Mouse (Mus musculus) kidney, embryonic 16.5 days (tissue): ENCODE results near the gene Hist2h2ac. TPM values are rescaled to one million over a fixed set of nuclear protein-coding genes. Genes with fewer than 3 reads are reported as not detected.
"Not testable (repeated sequence)": the region's sequence is repeated elsewhere in the genome, so short reads cannot be mapped to it uniquely, and the experiment has no call there.

Source experiments
- ATAC-seq: fragments of 200-750 bp; cut with Nextera tagmentation; 2 replicates; pipeline ENCODE4 v1.8.0; 2017; ENCODE audit warnings: moderate TSS enrichment; ENCODE audit not compliant: low FRiP score, low TSS enrichment
- H3K27ac ChIP-seq: fragments of 300-500 bp; sonication (generic); 2 replicates; pipeline ENCODE4 v1.5.1; 2014; ENCODE audit warnings: low read length
- H3K27me3 ChIP-seq: fragments of 300-500 bp; sonication (generic); 2 replicates; pipeline ENCODE4 v1.6.1; 2014; ENCODE audit warnings: low read length, control low read depth, mixed read lengths; ENCODE audit not compliant: insufficient read depth
- H3K36me3 ChIP-seq: fragments of 300-500 bp; sonication (generic); 2 replicates; pipeline ENCODE4 v1.6.1; 2014; ENCODE audit warnings: low read length, control low read depth, mixed read lengths; ENCODE audit not compliant: insufficient read depth
- H3K4me1 ChIP-seq: fragments of 300-500 bp; sonication (generic); 2 replicates; pipeline ENCODE4 v1.6.1; 2014; ENCODE audit warnings: low read length, control low read depth, mixed read lengths; ENCODE audit not compliant: insufficient read depth
- H3K4me2 ChIP-seq: fragments of 300-500 bp; sonication (generic); replicated peaks from 2 replicates; pipeline ENCODE4 v1.6.1; 2014; ENCODE audit warnings: low read depth, low read length
- H3K4me3 ChIP-seq: fragments of 300-500 bp; sonication (generic); 2 replicates; pipeline ENCODE4 v1.5.1; 2014; ENCODE audit warnings: mild to moderate bottlenecking, low read length
- H3K9ac ChIP-seq: fragments of 300-500 bp; sonication (generic); replicated peaks from 2 replicates; pipeline ENCODE4 v1.6.1; 2014; ENCODE audit warnings: low read length
- H3K9me3 ChIP-seq: fragments of 300-500 bp; sonication (generic); 2 replicates; pipeline ENCODE4 v1.6.1; 2016; ENCODE audit warnings: low read length, control low read depth
- WGBS: fragments of 180-500 bp; shearing (Covaris S2); extraction: QIAGEN DNeasy Blood & Tissue Kit; methylation state at CpG from one replicate; pipeline ENCODE4 v1.1.7; 2014; 5-methylcytosine and 5-hydroxymethylcytosine counted together
- polyA plus RNA-seq: library from polyadenylated mRNA; unstranded; fragments of >200 nt; fragmentation: Nextera tagmentation; extraction: Ambion mirVana; gene quantifications from 2 replicates; pipeline ENCODE4 v1.2.1, GENCODE M21; 2015

Gene Hist2h2ac
- polyA plus RNA-seq, 1 experiment from 2014 or later = 7.5 TPM

GRCm38 (mm10) chr3:96239949-96240798, 19.5 kb upstream of the Hist2h2ac start, which contains the start of gene Hist2h2aa2:
Gene Hist2h2aa2 (minus strand): TSS chr3:96240276.
- ATAC-seq = peak; percentile 88
- peak within 1 kb of the TSS; percentile 36 for H3K4me3 ChIP-seq
- H3K27ac ChIP-seq = peak within 1 kb of the TSS; percentile 88
- not testable (repeated sequence) for H3K27me3 ChIP-seq, H3K36me3 ChIP-seq, H3K9me3 ChIP-seq
- WGBS = 5% methylated on average over 23 of the region's 85 CpGs
- peak within 1 kb of the TSS; percentile 65; the same call in 1 of the 2 replicates for H3K9ac ChIP-seq
- peak within 1 kb of the TSS; percentile 33 for H3K4me2 ChIP-seq
- H3K4me1 ChIP-seq = peaks cover 36% of the 10 kb centered on the region

GRCm38 (mm10) chr3:96238954-96239793, 18.5 kb upstream of the Hist2h2ac start, which contains the start of gene Hist2h3c2:
Gene Hist2h3c2 (minus strand): TSS chr3:96239127.
- H3K9ac ChIP-seq = peak within 1 kb of the TSS; percentile 82
- peak within 1 kb of the TSS; percentile 87 for H3K27ac ChIP-seq
- H3K27me3 ChIP-seq, H3K9me3 ChIP-seq, H3K36me3 ChIP-seq: not testable (repeated sequence)
- H3K4me3 ChIP-seq = peak within 1 kb of the TSS; percentile 63
- H3K4me2 ChIP-seq = peak within 1 kb of the TSS; percentile 70
- H3K4me1 ChIP-seq = peaks cover 30% of the 10 kb centered on the region
- WGBS = 0% methylated on average over 4 of the region's 68 CpGs
- peak; percentile 95 for ATAC-seq

DNA sequence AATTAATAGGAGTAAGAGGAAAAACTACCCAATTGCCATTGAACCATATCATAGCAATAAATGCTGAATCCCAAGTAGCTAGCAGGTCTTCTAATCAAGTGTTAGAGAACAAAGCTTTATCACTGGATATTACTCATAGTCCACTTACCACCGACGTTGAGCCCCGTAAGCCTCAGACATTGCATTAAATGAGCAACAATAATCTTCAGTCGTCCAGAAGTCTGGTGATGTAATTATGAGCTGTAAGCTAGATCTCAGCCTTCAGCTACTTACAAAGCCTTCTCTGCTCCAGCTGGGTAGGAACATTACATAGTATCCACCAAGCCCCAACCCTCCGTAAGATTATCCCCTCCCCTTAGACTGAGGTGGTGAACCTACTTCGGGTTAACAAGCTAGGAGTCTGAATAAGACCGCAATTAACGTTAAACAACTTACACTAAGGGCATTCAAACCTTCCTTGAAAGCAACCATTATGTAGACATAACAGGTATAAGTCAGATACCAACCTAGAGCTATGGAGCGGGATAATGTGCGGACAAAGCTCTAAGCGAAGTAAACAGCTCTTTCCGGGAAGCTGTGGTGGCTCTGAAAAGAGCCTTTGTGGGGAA, 17.3 kb upstream of the Hist2h2ac start:
- peak overlapping the region; percentile 82 for H3K9ac ChIP-seq
- 2% methylated on average over 12 of the region's 12 CpGs for WGBS
- no peaks in the 10 kb centered on the region for H3K27me3 ChIP-seq
- peak overlapping the region; percentile 70 for H3K4me2 ChIP-seq
- H3K27ac ChIP-seq = peak overlapping the region; percentile 87
- ATAC-seq = no peak
- no peaks in the 10 kb centered on the region for H3K36me3 ChIP-seq
- H3K4me3 ChIP-seq = peak overlapping the region; percentile 63
- peaks cover 23% of the 10 kb centered on the region for H3K4me1 ChIP-seq
- H3K9me3 ChIP-seq = no peaks in the 10 kb centered on the region

GRCm38 (mm10) chr3:96237335-96237903, 16.7 kb upstream of the Hist2h2ac start:
- Histone ChIP-seq H3K9me3 (no peaks in the 10 kb centered on the region), H3K36me3 (no peaks in the 10 kb centered on the region), H3K27ac (peak overlapping the region; percentile 87), H3K27me3 (no peaks in the 10 kb centered on the region), H3K4me1 (peaks cover 23% of the 10 kb centered on the region), H3K9ac (peak overlapping the region; percentile 82), H3K4me2 (peak overlapping the region; percentile 70), H3K4me3 (peak overlapping the region; percentile 63)
- no peak for ATAC-seq
- WGBS = 16% methylated on average over 7 of the region's 7 CpGs

GRCm38 (mm10) chr3:96236834-96237334, 16.2 kb upstream of the Hist2h2ac start:
- peak overlapping the region; percentile 63 for H3K4me3 ChIP-seq
- no peak for ATAC-seq
- WGBS = 74% methylated on average over 4 of the region's 4 CpGs
- peak overlapping the region; percentile 70 for H3K4me2 ChIP-seq
- no peaks in the 10 kb centered on the region for H3K9me3 ChIP-seq
- no peaks in the 10 kb centered on the region for H3K36me3 ChIP-seq
- peaks cover 23% of the 10 kb centered on the region for H3K4me1 ChIP-seq
- H3K27ac ChIP-seq = peak overlapping the region; percentile 87
- H3K27me3 ChIP-seq = no peaks in the 10 kb centered on the region
- peak overlapping the region; percentile 82 for H3K9ac ChIP-seq

- Histone ChIP-seq H3K27me3 (no peaks in the 10 kb centered on the region), H3K27ac (no peak overlapping the region), H3K4me3 (no peak overlapping the region), H3K9me3 (no peaks in the 10 kb centered on the region), H3K9ac (no peak overlapping the region), H3K36me3 (no peaks in the 10 kb centered on the region), H3K4me2 (no peak overlapping the region), H3K4me1 (peaks cover 21% of the 10 kb centered on the region)
- 21% methylated on average over 3 of the region's 3 CpGs for WGBS
- no peak for ATAC-seq
Measured at GRCm38 (mm10) chr3:96235836-96236235, 15.2 kb upstream of the Hist2h2ac start.

DNA sequence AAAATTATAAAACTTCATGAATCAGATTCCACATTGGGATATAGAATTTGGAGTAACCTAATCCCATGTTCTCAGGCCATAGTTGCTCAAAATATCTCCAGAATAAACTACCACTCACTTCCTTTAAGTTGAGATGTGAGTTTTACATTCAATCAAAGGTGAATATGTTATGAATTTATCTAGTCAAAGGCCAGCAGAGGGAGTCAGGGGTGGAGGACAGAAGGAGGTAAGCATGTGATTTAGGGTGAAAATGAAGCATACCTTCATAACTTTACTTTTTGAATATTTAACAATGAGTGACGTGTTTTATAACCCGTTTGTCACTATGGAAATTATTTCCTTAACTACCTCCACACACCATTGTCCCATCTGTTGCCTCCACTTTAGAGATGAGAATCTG, 14.2 kb upstream of the Hist2h2ac start:
- Histone ChIP-seq H3K36me3 (no peaks in the 10 kb centered on the region), H3K27ac (no peak overlapping the region), H3K9me3 (no peaks in the 10 kb centered on the region), H3K4me3 (no peak overlapping the region), H3K27me3 (no peaks in the 10 kb centered on the region), H3K4me1 (peaks cover 19% of the 10 kb centered on the region), H3K9ac (no peak overlapping the region), H3K4me2 (no peak overlapping the region)
- WGBS = 85% methylated on average over 2 of the region's 2 CpGs
- ATAC-seq = no peak

DNA sequence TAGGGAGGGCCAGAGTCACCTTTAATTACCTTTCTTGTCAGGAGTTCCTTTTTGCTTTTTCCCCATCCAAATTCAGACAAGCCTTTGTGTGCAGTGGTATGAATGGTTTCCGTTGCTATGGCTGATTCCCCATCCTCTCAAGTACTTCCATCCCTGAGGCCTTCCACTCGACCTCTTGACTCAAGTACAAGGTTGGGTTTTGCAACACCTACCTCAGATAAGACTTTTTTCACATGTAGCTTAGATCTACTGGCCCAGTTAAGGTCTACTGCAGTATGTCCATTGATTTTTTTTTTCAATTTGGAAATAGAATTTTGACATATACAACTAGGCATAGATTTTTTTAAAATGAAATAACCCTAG, 11.1 kb upstream of the Hist2h2ac start:
- H3K4me1 ChIP-seq = peaks cover 10% of the 10 kb centered on the region
- no peaks in the 10 kb centered on the region for H3K36me3 ChIP-seq
- H3K9me3 ChIP-seq = no peaks in the 10 kb centered on the region
- no peaks in the 10 kb centered on the region for H3K27me3 ChIP-seq
- ATAC-seq = no peak
- no peak overlapping the region for H3K4me2 ChIP-seq
- H3K4me3 ChIP-seq = no peak overlapping the region
- WGBS = 66% methylated on average over 2 of the region's 2 CpGs
- H3K27ac ChIP-seq = no peak overlapping the region
- H3K9ac ChIP-seq = no peak overlapping the region
